Mouse (Mus musculus) hindbrain, embryonic 14.5 days (tissue): Measurements from ENCODE around the gene Cluh. TPM values are rescaled to one million over a fixed set of nuclear protein-coding genes. Genes with fewer than 3 reads are reported as not detected.

Experiments used
- ATAC-seq: fragments of 200-750 bp; cut with Nextera tagmentation; 2 replicates; pipeline ENCODE4 v1.8.0; 2017; ENCODE audit warnings: moderate number of reproducible peaks, mild to moderate bottlenecking, moderate TSS enrichment, moderate library complexity; ENCODE audit not compliant: low FRiP score
- DNase-seq: peaks from one replicate; pipeline ENCODE4 v3.0.0-alpha.2; 2015; ENCODE audit warnings: low spot score
- H3K27ac ChIP-seq: fragments of 300-500 bp; sonication (generic); 2 replicates; pipeline ENCODE4 v1.5.1; 2014; ENCODE audit warnings: mild to moderate bottlenecking, moderate library complexity
- H3K27me3 ChIP-seq: fragments of 300-500 bp; sonication (generic); 2 replicates; pipeline ENCODE4 v1.6.1; 2014; ENCODE audit warnings: mild to moderate bottlenecking, low read length, mixed read lengths; ENCODE audit not compliant: control insufficient read depth, insufficient read depth
- H3K36me3 ChIP-seq: fragments of 300-500 bp; sonication (generic); replicated peaks from 2 replicates; pipeline ENCODE4 v1.6.1; 2014; ENCODE audit not compliant: control insufficient read depth, insufficient read depth
- H3K4me1 ChIP-seq: fragments of 300-500 bp; sonication (generic); replicated peaks from 2 replicates; pipeline ENCODE4 v1.6.1; 2014; ENCODE audit warnings: antibody characterized with exemption, low read length, mixed read lengths; ENCODE audit not compliant: control insufficient read depth, insufficient read depth
- H3K4me2 ChIP-seq: fragments of 300-500 bp; sonication (generic); replicated peaks from 2 replicates; pipeline ENCODE4 v1.6.1; 2014; ENCODE audit warnings: mild to moderate bottlenecking, moderate library complexity
- H3K4me3 ChIP-seq: fragments of 300-500 bp; sonication (generic); replicated peaks from 2 replicates; pipeline ENCODE4 v1.5.1; 2014; ENCODE audit warnings: mild to moderate bottlenecking, low read length
- H3K9ac ChIP-seq: fragments of 300-500 bp; sonication (generic); 2 replicates; pipeline ENCODE4 v1.6.1; 2014
- H3K9me3 ChIP-seq: fragments of 300-500 bp; sonication (generic); 2 replicates; pipeline ENCODE4 v1.6.1; 2016; ENCODE audit warnings: low read length; ENCODE audit not compliant: control insufficient read depth
- WGBS: fragments of 180-500 bp; shearing (Covaris S2); extraction: QIAGEN DNeasy Blood & Tissue Kit; methylation state at CpG from one replicate; pipeline ENCODE4 v1.1.7; 2014; 5-methylcytosine and 5-hydroxymethylcytosine counted together
- polyA plus RNA-seq: library from polyadenylated mRNA; unstranded; fragments of >200 nt; fragmentation: Nextera tagmentation; extraction: Ambion mirVana; gene quantifications from 2 replicates; pipeline ENCODE4 v1.2.1, GENCODE M21; 2014

Gene Cluh
- polyA plus RNA-seq, 1 experiment from 2014 or later: 18.4 TPM

- no peak for DNase-seq
- Histone ChIP-seq H3K27me3 (peaks cover 14% of the 10 kb centered on the region; the same call in 1 of the 2 replicates), H3K9ac (no peak overlapping the region), H3K36me3 (0 out of 2 replicates have a peak, but pooled peaks cover 8% of the 10 kb centered on the region), H3K4me2 (no peak overlapping the region), H3K27ac (no peak overlapping the region), H3K9me3 (no peaks in the 10 kb centered on the region), H3K4me3 (no peak overlapping the region), H3K4me1 (peaks cover 12% of the 10 kb centered on the region)
- ATAC-seq: no peak
- WGBS: 76% methylated on average over 8 of the region's 8 CpGs
These were observed 27.2 kb upstream of the Cluh start for GRCm38 (mm10) chr11:74621974-74622669.

- Histone ChIP-seq H3K36me3 (0 out of 2 replicates have a peak, but pooled peaks cover 12% of the 10 kb centered on the region), H3K27ac (no peak overlapping the region), H3K9me3 (no peaks in the 10 kb centered on the region), H3K9ac (no peak overlapping the region), H3K4me2 (no peak overlapping the region), H3K27me3 (peaks cover 14% of the 10 kb centered on the region; the same call in 1 of the 2 replicates), H3K4me1 (peaks cover 10% of the 10 kb centered on the region), H3K4me3 (no peak overlapping the region)
- DNase-seq (no peak), ATAC-seq (no peak)
- WGBS: 73% methylated on average over 6 of the region's 6 CpGs
These were observed 25.6 kb upstream of the Cluh start for GRCm38 (mm10) chr11:74623693-74624092.

GRCm38 (mm10) chr11:74625333-74625732 is 24.0 kb upstream of the Cluh start:
- Histone ChIP-seq H3K27me3 (peaks cover 5% of the 10 kb centered on the region; the same call in 1 of the 2 replicates), H3K4me2 (no peak overlapping the region), H3K4me1 (peaks cover 4% of the 10 kb centered on the region; the same call in 1 of the 2 replicates), H3K4me3 (no peak overlapping the region), H3K36me3 (0 out of 2 replicates have a peak, but pooled peaks cover 13% of the 10 kb centered on the region), H3K9ac (no peak overlapping the region), H3K9me3 (no peaks in the 10 kb centered on the region), H3K27ac (no peak overlapping the region)
- ATAC-seq (no peak), DNase-seq (no peak)

- no peaks in the 10 kb centered on the region for H3K4me1 ChIP-seq
- DNase-seq: no peak
- WGBS: 84% methylated on average over 2 of the region's 3 CpGs
- no peak for ATAC-seq
- no peaks in the 10 kb centered on the region for H3K27me3 ChIP-seq
- no peak overlapping the region for H3K9ac ChIP-seq
- H3K4me2 ChIP-seq: no peak overlapping the region
- H3K36me3 ChIP-seq: 0 out of 2 replicates have a peak, but pooled peaks cover 17% of the 10 kb centered on the region
- no peak overlapping the region for H3K4me3 ChIP-seq
- no peak overlapping the region for H3K27ac ChIP-seq
- no peaks in the 10 kb centered on the region for H3K9me3 ChIP-seq
These were observed 21.8 kb upstream of the Cluh start for GRCm38 (mm10) chr11:74627481-74627880.

- peaks cover 25% of the 10 kb centered on the region for H3K36me3 ChIP-seq
- DNase-seq (no peak), ATAC-seq (no peak)
- no peak overlapping the region for H3K4me2 ChIP-seq
- H3K4me1 ChIP-seq: peaks cover under 1% of the 10 kb centered on the region
- no peak overlapping the region for H3K27ac ChIP-seq
- H3K9me3 ChIP-seq: no peaks in the 10 kb centered on the region
- 74% methylated on average over 7 of the region's 7 CpGs for WGBS
- H3K27me3 ChIP-seq: 0 out of 2 replicates have a peak, but pooled peaks cover 7% of the 10 kb centered on the region
- H3K4me3 ChIP-seq: no peak overlapping the region
- no peak overlapping the region for H3K9ac ChIP-seq
These were observed 17.2 kb upstream of the Cluh start for GRCm38 (mm10) chr11:74631880-74632789.

DNA sequence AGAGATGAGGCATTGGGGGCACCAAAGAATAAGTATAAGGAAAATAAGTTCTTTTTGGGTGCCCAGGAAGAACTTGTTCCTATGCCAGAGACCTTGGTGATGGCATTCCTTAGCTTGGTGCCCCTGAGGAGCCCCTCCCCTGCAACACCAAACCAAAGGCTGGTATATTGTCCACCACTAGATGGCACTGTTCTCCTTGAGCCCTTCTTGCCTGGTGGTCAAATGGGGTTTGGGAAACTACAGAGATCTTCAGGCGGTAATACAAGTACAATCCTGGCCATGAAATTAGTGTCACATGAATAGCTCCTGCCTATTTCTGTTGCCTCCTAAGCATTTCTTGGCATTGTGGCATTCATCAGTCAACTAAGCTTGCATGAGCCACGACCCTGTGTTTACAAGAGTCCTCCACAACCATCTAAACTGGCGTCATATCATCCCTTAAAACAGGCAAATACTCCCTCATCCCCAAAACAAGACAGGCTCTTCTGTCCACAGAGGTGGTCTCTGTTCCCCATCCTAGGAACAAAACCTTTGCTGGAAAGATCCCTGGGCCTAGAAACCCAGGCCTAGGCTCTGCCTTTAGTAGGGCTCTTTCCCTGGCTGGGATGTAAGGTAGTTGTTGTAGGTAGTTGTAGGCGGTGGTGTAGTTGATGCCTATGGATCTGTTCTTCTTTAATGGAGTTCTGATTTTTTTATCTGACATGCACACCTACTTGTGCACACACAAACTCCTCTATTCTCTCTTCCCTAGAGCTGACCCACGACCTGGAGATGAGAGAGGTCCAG is 14.6 kb upstream of the Cluh start:
- Histone ChIP-seq H3K4me2 (no peak overlapping the region), H3K9me3 (no peaks in the 10 kb centered on the region), H3K27me3 (0 out of 2 replicates have a peak, but pooled peaks cover 12% of the 10 kb centered on the region), H3K27ac (no peak overlapping the region), H3K4me3 (no peak overlapping the region), H3K4me1 (peaks cover 14% of the 10 kb centered on the region), H3K36me3 (peaks cover 20% of the 10 kb centered on the region), H3K9ac (no peak overlapping the region)
- no peak for ATAC-seq
- 66% methylated on average over 5 of the region's 5 CpGs for WGBS
- peak; percentile 86 for DNase-seq

GRCm38 (mm10) chr11:74637486-74637885 is 11.8 kb upstream of the Cluh start:
- 18% methylated on average over 8 of the region's 8 CpGs for WGBS
- peaks cover 14% of the 10 kb centered on the region for H3K4me1 ChIP-seq
- no peaks in the 10 kb centered on the region for H3K9me3 ChIP-seq
- H3K27ac ChIP-seq: peak overlapping the region; percentile 94
- ATAC-seq: no peak
- H3K9ac ChIP-seq: peak overlapping the region; percentile 84
- peak overlapping the region; percentile 53 for H3K4me3 ChIP-seq
- no peak for DNase-seq
- peak overlapping the region; percentile 78 for H3K4me2 ChIP-seq
- H3K36me3 ChIP-seq: peaks cover 16% of the 10 kb centered on the region
- 0 out of 2 replicates have a peak, but pooled peaks cover 14% of the 10 kb centered on the region for H3K27me3 ChIP-seq

GRCm38 (mm10) chr11:74637971-74638790 is 11.1 kb upstream of the Cluh start:
- Histone ChIP-seq H3K9ac (peak overlapping the region; percentile 84), H3K27me3 (0 out of 2 replicates have a peak, but pooled peaks cover 14% of the 10 kb centered on the region), H3K9me3 (no peaks in the 10 kb centered on the region), H3K27ac (peak overlapping the region; percentile 94), H3K4me2 (peak overlapping the region; percentile 78), H3K4me1 (peaks cover 14% of the 10 kb centered on the region), H3K4me3 (peak overlapping the region; percentile 53), H3K36me3 (peaks cover 10% of the 10 kb centered on the region)
- DNase-seq: peak; percentile 77
- ATAC-seq: peak; percentile 87
- under 1% methylated on average over 73 of the region's 86 CpGs for WGBS
